Mouse (Mus musculus) kidney, embryonic 15.5 days (tissue): ENCODE results near the gene Orai2. TPM values are rescaled to one million over a fixed set of nuclear protein-coding genes. Genes with fewer than 3 reads are reported as not detected.
"Not testable (repeated sequence)": the region's sequence is repeated elsewhere in the genome, so short reads cannot be mapped to it uniquely, and the experiment has no call there.

ENCODE experiments used
- ATAC-seq: fragments of 200-750 bp; cut with Nextera tagmentation; replicated peaks from 2 replicates; pipeline ENCODE4 v1.8.0; 2017; ENCODE audit warnings: moderate TSS enrichment; ENCODE audit not compliant: low FRiP score
- H3K27ac ChIP-seq: fragments of 300-500 bp; sonication (generic); 2 replicates; pipeline ENCODE4 v1.5.1; 2015; ENCODE audit warnings: mild to moderate bottlenecking, inconsistent platforms
- H3K27me3 ChIP-seq: fragments of 300-500 bp; sonication (generic); 2 replicates; pipeline ENCODE4 v1.6.1; 2015; ENCODE audit warnings: inconsistent platforms
- H3K36me3 ChIP-seq: fragments of 300-500 bp; sonication (generic); 2 replicates; pipeline ENCODE4 v1.6.1; 2015; ENCODE audit warnings: inconsistent platforms
- H3K4me1 ChIP-seq: fragments of 300-500 bp; sonication (generic); 2 replicates; pipeline ENCODE4 v1.6.1; 2015; ENCODE audit warnings: inconsistent platforms
- H3K4me2 ChIP-seq: fragments of 300-500 bp; sonication (generic); 2 replicates; pipeline ENCODE4 v1.6.1; 2015; ENCODE audit warnings: moderate library complexity, mild to moderate bottlenecking, inconsistent platforms
- H3K4me3 ChIP-seq: fragments of 300-500 bp; sonication (generic); replicated peaks from 2 replicates; pipeline ENCODE4 v1.5.1; 2015; ENCODE audit warnings: mild to moderate bottlenecking, inconsistent platforms
- H3K9ac ChIP-seq: fragments of 300-500 bp; sonication (generic); 2 replicates; pipeline ENCODE4 v1.6.1; 2015; ENCODE audit warnings: mild to moderate bottlenecking, inconsistent platforms
- H3K9me3 ChIP-seq: fragments of 300-500 bp; sonication (generic); replicated peaks from 2 replicates; pipeline ENCODE4 v1.6.1; 2016; ENCODE audit warnings: inconsistent platforms
- WGBS: fragments of 180-500 bp; shearing (Covaris S2); methylation state at CpG from one replicate; pipeline ENCODE4 v1.1.7; 2015; ENCODE audit warnings: mixed read lengths; 5-methylcytosine and 5-hydroxymethylcytosine counted together
- polyA plus RNA-seq: library from polyadenylated mRNA; unstranded; fragments of >200 nt; fragmentation: Nextera tagmentation; extraction: Ambion mirVana; gene quantifications from 2 replicates; pipeline ENCODE4 v1.2.1, GENCODE M21; 2015

The Orai2 gene
- polyA plus RNA-seq, result 6.0 and 6.3 TPM in 2 replicates

- Histone ChIP-seq H3K9ac (peak within 1 kb of the TSS; percentile 57), H3K4me2 (peak within 1 kb of the TSS; percentile 84), H3K27ac (peak within 1 kb of the TSS; percentile 48), H3K9me3 (0 out of 2 replicates have a peak, but pooled peaks cover 4% of the 10 kb centered on the region), H3K36me3 (peaks cover 3% of the 10 kb centered on the region; the same call in 1 of the 2 replicates), H3K4me1 (peaks cover 22% of the 10 kb centered on the region), H3K27me3 (no peaks in the 10 kb centered on the region), H3K4me3 (peak within 1 kb of the TSS; percentile 52)
- 3% methylated on average over 48 of the region's 49 CpGs for WGBS
- ATAC-seq, result peak; percentile 88
These were observed at the start of gene Orai2 for GRCm38 (mm10) chr5:136170512-136171362. Gene Orai2, minus strand, starts transcription at chr5:136170713.

GRCm38 (mm10) chr5:136218585-136218984, 48.1 kb upstream of the Orai2 start:
- no peak overlapping the region for H3K27ac ChIP-seq
- H3K4me3 ChIP-seq, result no peak overlapping the region
- no peak for ATAC-seq
- H3K9me3 ChIP-seq, result no peaks in the 10 kb centered on the region
- WGBS, result 83% methylated on average over 12 of the region's 12 CpGs
- H3K27me3 ChIP-seq, result no peaks in the 10 kb centered on the region
- 0 out of 2 replicates have a peak, but pooled peaks cover 2% of the 10 kb centered on the region for H3K4me1 ChIP-seq
- H3K4me2 ChIP-seq, result no peak overlapping the region
- peaks cover 6% of the 10 kb centered on the region; the same call in 1 of the 2 replicates for H3K36me3 ChIP-seq
- no peak overlapping the region for H3K9ac ChIP-seq

- H3K4me3 ChIP-seq, result no peak overlapping the region
- H3K4me2 ChIP-seq, result no peak overlapping the region
- 0 out of 2 replicates have a peak, but pooled peaks cover 2% of the 10 kb centered on the region for H3K4me1 ChIP-seq
- H3K36me3 ChIP-seq, result peaks cover 3% of the 10 kb centered on the region; the same call in 1 of the 2 replicates
- H3K9me3 ChIP-seq, result no peaks in the 10 kb centered on the region
- WGBS, result 69% methylated on average over 4 of the region's 4 CpGs
- H3K27me3 ChIP-seq, result no peaks in the 10 kb centered on the region
- ATAC-seq, result no peak
- H3K27ac ChIP-seq, result no peak overlapping the region
- no peak overlapping the region for H3K9ac ChIP-seq
These were observed 47.4 kb upstream of the Orai2 start for GRCm38 (mm10) chr5:136217932-136218381.

GRCm38 (mm10) chr5:136217004-136217665, 46.6 kb upstream of the Orai2 start:
- no peak for ATAC-seq
- Histone ChIP-seq H3K4me2 (no peak overlapping the region), H3K9ac (no peak overlapping the region), H3K4me3 (no peak overlapping the region), H3K27ac (no peak overlapping the region), H3K27me3 (no peaks in the 10 kb centered on the region), H3K9me3 (no peaks in the 10 kb centered on the region), H3K4me1 (0 out of 2 replicates have a peak, but pooled peaks cover 2% of the 10 kb centered on the region), H3K36me3 (peaks cover 3% of the 10 kb centered on the region; the same call in 1 of the 2 replicates)
- WGBS, result 82% methylated on average over 18 of the region's 18 CpGs

GRCm38 (mm10) chr5:136215958-136216357, 45.4 kb upstream of the Orai2 start:
- H3K4me3 ChIP-seq, result no peak overlapping the region
- H3K27ac ChIP-seq, result no peak overlapping the region
- ATAC-seq, result no peak
- WGBS, result 87% methylated on average over 5 of the region's 5 CpGs
- H3K4me1 ChIP-seq, result 0 out of 2 replicates have a peak, but pooled peaks cover 2% of the 10 kb centered on the region
- H3K36me3 ChIP-seq, result peaks cover 3% of the 10 kb centered on the region; the same call in 1 of the 2 replicates
- H3K9ac ChIP-seq, result no peak overlapping the region
- no peak overlapping the region for H3K4me2 ChIP-seq
- no peaks in the 10 kb centered on the region for H3K27me3 ChIP-seq
- no peaks in the 10 kb centered on the region for H3K9me3 ChIP-seq

- Histone ChIP-seq H3K4me1 (0 out of 2 replicates have a peak, but pooled peaks cover 2% of the 10 kb centered on the region), H3K4me3 (no peak overlapping the region), H3K9ac (no peak overlapping the region), H3K4me2 (no peak overlapping the region), H3K9me3 (no peaks in the 10 kb centered on the region), H3K36me3 (no peaks in the 10 kb centered on the region), H3K27me3 (no peaks in the 10 kb centered on the region), H3K27ac (no peak overlapping the region)
- WGBS, result 92% methylated on average over 3 of the region's 3 CpGs
- ATAC-seq, result no peak
These were observed 44.7 kb upstream of the Orai2 start for GRCm38 (mm10) chr5:136215211-136215610.

- no peaks in the 10 kb centered on the region for H3K27me3 ChIP-seq
- H3K27ac ChIP-seq, result no peak overlapping the region
- no peaks in the 10 kb centered on the region for H3K9me3 ChIP-seq
- H3K4me2 ChIP-seq, result no peak overlapping the region
- no peaks in the 10 kb centered on the region for H3K36me3 ChIP-seq
- H3K9ac ChIP-seq, result no peak overlapping the region
- 0 out of 2 replicates have a peak, but pooled peaks cover 2% of the 10 kb centered on the region for H3K4me1 ChIP-seq
- H3K4me3 ChIP-seq, result no peak overlapping the region
- no peak for ATAC-seq
- 84% methylated on average over 5 of the region's 5 CpGs for WGBS
These were observed 43.2 kb upstream of the Orai2 start for GRCm38 (mm10) chr5:136213716-136214115.

- Histone ChIP-seq H3K27me3 (no peaks in the 10 kb centered on the region), H3K9me3 (no peaks in the 10 kb centered on the region), H3K36me3 (no peaks in the 10 kb centered on the region), H3K4me1 (0 out of 2 replicates have a peak, but pooled peaks cover 2% of the 10 kb centered on the region), H3K4me2 (no peak overlapping the region), H3K9ac (no peak overlapping the region), H3K27ac (no peak overlapping the region), H3K4me3 (no peak overlapping the region)
- WGBS, result 87% methylated on average over 11 of the region's 11 CpGs
- no peak for ATAC-seq
These were observed 42.2 kb upstream of the Orai2 start for GRCm38 (mm10) chr5:136212716-136213115.

- H3K9me3 ChIP-seq, ATAC-seq, H3K4me1 ChIP-seq, H3K36me3 ChIP-seq, H3K27me3 ChIP-seq, H3K4me3 ChIP-seq, H3K4me2 ChIP-seq, H3K9ac ChIP-seq, H3K27ac ChIP-seq: not testable (repeated sequence)
- 91% methylated on average over 14 of the region's 14 CpGs for WGBS
These were observed 41.0 kb upstream of the Orai2 start for GRCm38 (mm10) chr5:136211341-136212102.

- 71% methylated on average over 5 of the region's 5 CpGs for WGBS
- no peaks in the 10 kb centered on the region for H3K4me1 ChIP-seq
- H3K27me3 ChIP-seq, result no peaks in the 10 kb centered on the region
- H3K36me3 ChIP-seq, result no peaks in the 10 kb centered on the region
- H3K27ac ChIP-seq, result no peak overlapping the region
- H3K4me2 ChIP-seq, result no peak overlapping the region
- H3K9me3 ChIP-seq, result no peaks in the 10 kb centered on the region
- ATAC-seq, result no peak
- no peak overlapping the region for H3K9ac ChIP-seq
- no peak overlapping the region for H3K4me3 ChIP-seq
These were observed 40.0 kb upstream of the Orai2 start for GRCm38 (mm10) chr5:136210549-136210948.

GRCm38 (mm10) chr5:136201832-136202231, 31.3 kb upstream of the Orai2 start:
- Histone ChIP-seq H3K27me3 (no peaks in the 10 kb centered on the region), H3K4me3 (no peak overlapping the region), H3K36me3 (peaks cover 4% of the 10 kb centered on the region), H3K4me2 (no peak overlapping the region), H3K9me3 (no peaks in the 10 kb centered on the region; the same call in 1 of the 2 replicates), H3K4me1 (peaks cover 15% of the 10 kb centered on the region), H3K9ac (no peak overlapping the region), H3K27ac (no peak overlapping the region)
- 0 out of 2 replicates have a peak, but pooled peaks have one; percentile 37 for ATAC-seq
- 33% methylated on average over 7 of the region's 7 CpGs for WGBS
